Mouse (Mus musculus) forebrain, embryonic 11.5 days (tissue): ENCODE measurements around the gene Pou2f3. TPM values are rescaled to one million over a fixed set of nuclear protein-coding genes. Genes with fewer than 3 reads are reported as not detected.

ENCODE experiments used
- ATAC-seq: fragments of 200-750 bp; cut with Nextera tagmentation; replicated peaks from 2 replicates; pipeline ENCODE4 v1.8.0; 2017; ENCODE audit warnings: moderate TSS enrichment; ENCODE audit not compliant: low FRiP score
- DNase-seq: peaks from one replicate; pipeline ENCODE4 v3.0.0-alpha.2; 2017; ENCODE audit warnings: low spot score
- H3K27ac ChIP-seq: fragments of 300-500 bp; sonication (generic); 2 replicates; pipeline ENCODE4 v1.5.1; 2014; ENCODE audit warnings: low read depth, low read length
- H3K27me3 ChIP-seq: fragments of 300-500 bp; sonication (generic); 2 replicates; pipeline ENCODE4 v1.6.1; 2014; ENCODE audit warnings: mild to moderate bottlenecking, low read length, mixed read lengths; ENCODE audit not compliant: control insufficient read depth, insufficient read depth
- H3K36me3 ChIP-seq: fragments of 300-500 bp; sonication (generic); 2 replicates; pipeline ENCODE4 v1.6.1; 2014; ENCODE audit warnings: mild to moderate bottlenecking, low read length, moderate library complexity, mixed read lengths; ENCODE audit not compliant: control insufficient read depth, insufficient read depth
- H3K4me1 ChIP-seq: fragments of 300-500 bp; sonication (generic); replicated peaks from 2 replicates; pipeline ENCODE4 v1.6.1; 2014; ENCODE audit warnings: low read length, mixed read lengths; ENCODE audit not compliant: control insufficient read depth, insufficient read depth
- H3K4me2 ChIP-seq: fragments of 300-500 bp; sonication (generic); 2 replicates; pipeline ENCODE4 v1.6.1; 2014; ENCODE audit warnings: low read depth, mild to moderate bottlenecking, low read length, moderate library complexity, mixed read lengths; ENCODE audit not compliant: severe bottlenecking
- H3K4me3 ChIP-seq: fragments of 300-500 bp; sonication (generic); 2 replicates; pipeline ENCODE4 v1.5.1; 2014; ENCODE audit warnings: low read depth, low read length
- H3K9ac ChIP-seq: fragments of 300-500 bp; sonication (generic); 2 replicates; pipeline ENCODE4 v1.6.1; 2014; ENCODE audit warnings: low read length
- H3K9me3 ChIP-seq: fragments of 300-500 bp; sonication (generic); 2 replicates; pipeline ENCODE4 v1.6.1; 2016; ENCODE audit warnings: low read length, mixed read lengths; ENCODE audit not compliant: control insufficient read depth
- WGBS: fragments of 180-500 bp; shearing (Covaris S2); extraction: QIAGEN DNeasy Blood & Tissue Kit; methylation state at CpG from one replicate; pipeline ENCODE4 v1.1.7; 2014; 5-methylcytosine and 5-hydroxymethylcytosine counted together
- polyA plus RNA-seq: library from polyadenylated mRNA; unstranded; fragments of >200 nt; fragmentation: Nextera tagmentation; extraction: Ambion mirVana; gene quantifications from 2 replicates; pipeline ENCODE4 v1.2.1, GENCODE M21; 2014

Gene Pou2f3
- polyA plus RNA-seq, 1 experiment from 2014 or later = not detected

- H3K4me3 ChIP-seq = no peak overlapping the region
- DNase-seq = no peak
- no peaks in the 10 kb centered on the region for H3K27me3 ChIP-seq
- ATAC-seq = no peak
- no peak overlapping the region for H3K27ac ChIP-seq
- H3K9me3 ChIP-seq = no peaks in the 10 kb centered on the region
- H3K36me3 ChIP-seq = no peaks in the 10 kb centered on the region
- 25% methylated on average over 7 of the region's 7 CpGs for WGBS
- H3K9ac ChIP-seq = no peak overlapping the region
- no peaks in the 10 kb centered on the region for H3K4me1 ChIP-seq
- no peak overlapping the region for H3K4me2 ChIP-seq
Measured at GRCm38 (mm10) chr9:43083441-43084055, 126.6 kb downstream of the Pou2f3 start.

- WGBS = 97% methylated on average over 3 of the region's 3 CpGs
- no peak overlapping the region for H3K9ac ChIP-seq
- ATAC-seq (no peak), DNase-seq (no peak)
- H3K4me2 ChIP-seq = no peak overlapping the region
- H3K27ac ChIP-seq = no peak overlapping the region
- H3K9me3 ChIP-seq = no peaks in the 10 kb centered on the region
- H3K27me3 ChIP-seq = no peaks in the 10 kb centered on the region
- H3K4me3 ChIP-seq = no peak overlapping the region
- H3K36me3 ChIP-seq = no peaks in the 10 kb centered on the region
- H3K4me1 ChIP-seq = no peaks in the 10 kb centered on the region
Measured at GRCm38 (mm10) chr9:43078711-43079110, 131.5 kb downstream of the Pou2f3 start.

- H3K9me3 ChIP-seq = no peaks in the 10 kb centered on the region
- H3K4me2 ChIP-seq = no peak overlapping the region
- no peak overlapping the region for H3K4me3 ChIP-seq
- no peak overlapping the region for H3K9ac ChIP-seq
- whole genome bisulfite sequencing = 73% methylated on average over 7 of the region's 7 CpGs
- no peak for ATAC-seq
- H3K27me3 ChIP-seq = no peaks in the 10 kb centered on the region
- H3K27ac ChIP-seq = no peak overlapping the region
- no peaks in the 10 kb centered on the region for H3K36me3 ChIP-seq
- H3K4me1 ChIP-seq = no peaks in the 10 kb centered on the region
- DNase-seq = no peak
Measured at GRCm38 (mm10) chr9:43076163-43076562, 134.0 kb downstream of the Pou2f3 start.

GRCm38 (mm10) chr9:43074611-43075010 is 135.6 kb downstream of the Pou2f3 start:
- Histone ChIP-seq H3K9me3 (no peaks in the 10 kb centered on the region), H3K36me3 (no peaks in the 10 kb centered on the region), H3K4me1 (no peaks in the 10 kb centered on the region; the same call in 1 of the 2 replicates), H3K4me2 (no peak overlapping the region), H3K27me3 (no peaks in the 10 kb centered on the region), H3K27ac (no peak overlapping the region), H3K4me3 (no peak overlapping the region), H3K9ac (no peak overlapping the region)
- ATAC-seq = no peak
- no peak for DNase-seq
- WGBS = 97% methylated on average over 1 of the region's 1 CpGs

Other genes with a start within 250 kb of the Pou2f3 start
- 14.6 and 14.8 TPM in 2 replicates for gene Arhgef12, start 103.1 kb downstream of the Pou2f3 start, polyA plus RNA-seq
- gene Tmem136, start 93.8 kb downstream of the Pou2f3 start, polyA plus RNA-seq = 13.5 and 13.8 TPM in 2 replicates
- 38.9 and 46.7 TPM in 2 replicates for gene Oaf, start 29.5 kb upstream of the Pou2f3 start, polyA plus RNA-seq
- 1.3 and 1.6 TPM in 2 replicates for gene Trim29, start 100.5 kb upstream of the Pou2f3 start, polyA plus RNA-seq